Mouse (Mus musculus) spleen, postnatal 4 days (tissue): ENCODE data around the gene Kctd5.

Experiments used
- DNase-seq, 2 experiments: peaks; one replicate each; pipeline ENCODE4 v3.0.0; 2022; ENCODE audit warnings: low spot score in 2 of 2

The Kctd5 gene

GRCm38 (mm10) chr17:24037360-24037759 lies 35.9 kb downstream of the Kctd5 start:
- no peak for DNase-seq

- DNase-seq = no peak
These were observed 36.3 kb downstream of the Kctd5 start for GRCm38 (mm10) chr17:24036954-24037353.

- no peak for DNase-seq
These were observed 38.2 kb downstream of the Kctd5 start for GRCm38 (mm10) chr17:24035087-24035486.

GRCm38 (mm10) chr17:24030551-24030950 lies 42.7 kb downstream of the Kctd5 start:
- DNase-seq = no peak

GRCm38 (mm10) chr17:24029477-24029876 lies 43.8 kb downstream of the Kctd5 start:
- DNase-seq = no peak

- peak; percentile 74 to 83 for DNase-seq
These were observed 51.7 kb downstream of the Kctd5 start for GRCm38 (mm10) chr17:24021375-24022199.

- DNase-seq = no peak
These were observed 52.6 kb downstream of the Kctd5 start for GRCm38 (mm10) chr17:24020696-24021095.

- no peak for DNase-seq
These were observed 57.6 kb downstream of the Kctd5 start for GRCm38 (mm10) chr17:24015727-24016126.

GRCm38 (mm10) chr17:24014433-24014965 lies 58.8 kb downstream of the Kctd5 start:
- DNase-seq = no peak

- no peak for DNase-seq
These were observed 60.4 kb downstream of the Kctd5 start for GRCm38 (mm10) chr17:24012921-24013320.

- DNase-seq = no peak
These were observed 63.7 kb downstream of the Kctd5 start for GRCm38 (mm10) chr17:24009617-24010016.

GRCm38 (mm10) chr17:24008105-24008504 lies 65.2 kb downstream of the Kctd5 start:
- DNase-seq = no peak

- no peak for DNase-seq
These were observed 65.9 kb downstream of the Kctd5 start for GRCm38 (mm10) chr17:24007391-24007790.

- DNase-seq = no peak
These were observed 66.4 kb downstream of the Kctd5 start for GRCm38 (mm10) chr17:24006930-24007329.

- no peak for DNase-seq
These were observed 68.2 kb downstream of the Kctd5 start for GRCm38 (mm10) chr17:24005049-24005448.

- no peak for DNase-seq
These were observed 69.1 kb downstream of the Kctd5 start for GRCm38 (mm10) chr17:24004071-24004665.

- DNase-seq = no peak
These were observed 72.9 kb downstream of the Kctd5 start for GRCm38 (mm10) chr17:24000404-24000803.

GRCm38 (mm10) chr17:23998383-23998782 lies 74.9 kb downstream of the Kctd5 start:
- no peak for DNase-seq

- DNase-seq = no peak
These were observed 75.4 kb downstream of the Kctd5 start, which contains the start of gene Prss22 for GRCm38 (mm10) chr17:23997901-23998300. Gene Prss22 (minus strand): TSS chr17:23998100.
